Mouse (Mus musculus): ENCODE data around the gene Pdap1. TPM values are rescaled to one million over a fixed set of nuclear protein-coding genes. Genes with fewer than 3 reads are reported as not detected.

Gene Pdap1
- polyA plus RNA-seq, 1 experiment from 2014 or later = 96.3 TPM

GRCm38 (mm10) chr5:145126580-145126979, 13.5 kb downstream of the Pdap1 start:
- no peaks in the 10 kb centered on the region for H3K27me3 ChIP-seq (ENCODE audit: control insufficient read depth, insufficient read depth, low read length)
- H3K4me1 ChIP-seq (replicated peaks; ENCODE audit: control insufficient read depth, insufficient read depth, low read length) = no peaks in the 10 kb centered on the region
- no peak for DNase-seq (ENCODE audit: low spot score)
- H3K36me3 ChIP-seq (replicated peaks; ENCODE audit: control insufficient read depth, insufficient read depth) = peaks cover 73% of the 10 kb centered on the region
- no peak overlapping the region for H3K4me2 ChIP-seq (replicated peaks)
- no peak overlapping the region for H3K27ac ChIP-seq
- WGBS = 96% methylated on average over 9 of the region's 9 CpGs
- no peak overlapping the region for H3K4me3 ChIP-seq (replicated peaks; ENCODE audit: low read length)
- ATAC-seq (ENCODE audit: low FRiP score) = no peak
- no peaks in the 10 kb centered on the region for H3K9me3 ChIP-seq (ENCODE audit: control insufficient read depth, low read length)
- H3K9ac ChIP-seq = no peak overlapping the region

GRCm38 (mm10) chr5:145123396-145123795, 16.6 kb downstream of the Pdap1 start:
- DNase-seq (ENCODE audit: low spot score) (no peak), ATAC-seq (ENCODE audit: low FRiP score) (no peak)
- H3K9me3 ChIP-seq (ENCODE audit: control insufficient read depth, low read length) = no peaks in the 10 kb centered on the region
- no peak overlapping the region for H3K4me2 ChIP-seq (replicated peaks)
- no peaks in the 10 kb centered on the region for H3K4me1 ChIP-seq (replicated peaks; ENCODE audit: control insufficient read depth, insufficient read depth, low read length)
- H3K27ac ChIP-seq = no peak overlapping the region
- H3K9ac ChIP-seq = no peak overlapping the region
- no peaks in the 10 kb centered on the region for H3K27me3 ChIP-seq (ENCODE audit: control insufficient read depth, insufficient read depth, low read length)
- H3K36me3 ChIP-seq (replicated peaks; ENCODE audit: control insufficient read depth, insufficient read depth) = peaks cover 44% of the 10 kb centered on the region
- 95% methylated on average over 19 of the region's 19 CpGs for WGBS
- H3K4me3 ChIP-seq (replicated peaks; ENCODE audit: low read length) = no peak overlapping the region

- peaks cover 21% of the 10 kb centered on the region for H3K36me3 ChIP-seq (replicated peaks; ENCODE audit: control insufficient read depth, insufficient read depth)
- no peak overlapping the region for H3K4me3 ChIP-seq (replicated peaks; ENCODE audit: low read length)
- DNase-seq (ENCODE audit: low spot score) (no peak), ATAC-seq (ENCODE audit: low FRiP score) (no peak)
- no peak overlapping the region for H3K4me2 ChIP-seq (replicated peaks)
- H3K4me1 ChIP-seq (replicated peaks; ENCODE audit: control insufficient read depth, insufficient read depth, low read length) = no peaks in the 10 kb centered on the region
- H3K27ac ChIP-seq = no peak overlapping the region
- WGBS = 75% methylated on average over 7 of the region's 7 CpGs
- no peak overlapping the region for H3K9ac ChIP-seq
- no peaks in the 10 kb centered on the region for H3K27me3 ChIP-seq (ENCODE audit: control insufficient read depth, insufficient read depth, low read length)
- no peaks in the 10 kb centered on the region for H3K9me3 ChIP-seq (ENCODE audit: control insufficient read depth, low read length)
Measured at GRCm38 (mm10) chr5:145120921-145121320, 19.1 kb downstream of the Pdap1 start.

- peaks cover 9% of the 10 kb centered on the region for H3K27me3 ChIP-seq (ENCODE audit: control insufficient read depth, insufficient read depth, low read length)
- H3K27ac ChIP-seq = no peak overlapping the region
- no peak overlapping the region for H3K9ac ChIP-seq
- peaks cover 13% of the 10 kb centered on the region for H3K36me3 ChIP-seq (replicated peaks; ENCODE audit: control insufficient read depth, insufficient read depth)
- no peak overlapping the region for H3K4me3 ChIP-seq (replicated peaks; ENCODE audit: low read length)
- H3K4me2 ChIP-seq (replicated peaks) = no peak overlapping the region
- no peaks in the 10 kb centered on the region for H3K4me1 ChIP-seq (replicated peaks; ENCODE audit: control insufficient read depth, insufficient read depth, low read length)
- no peak for ATAC-seq (ENCODE audit: low FRiP score)
- WGBS = 93% methylated on average over 2 of the region's 2 CpGs
- H3K9me3 ChIP-seq (ENCODE audit: control insufficient read depth, low read length) = no peaks in the 10 kb centered on the region
- DNase-seq (ENCODE audit: low spot score) = no peak
Measured at GRCm38 (mm10) chr5:145119385-145119784, 20.7 kb downstream of the Pdap1 start.

GRCm38 (mm10) chr5:145118461-145118860, 21.6 kb downstream of the Pdap1 start:
- 90% methylated on average over 5 of the region's 5 CpGs for WGBS
- no peaks in the 10 kb centered on the region for H3K9me3 ChIP-seq (ENCODE audit: control insufficient read depth, low read length)
- no peak for ATAC-seq (ENCODE audit: low FRiP score)
- no peak overlapping the region for H3K4me2 ChIP-seq (replicated peaks)
- no peak overlapping the region for H3K27ac ChIP-seq
- H3K4me3 ChIP-seq (replicated peaks; ENCODE audit: low read length) = no peak overlapping the region
- H3K4me1 ChIP-seq (replicated peaks; ENCODE audit: control insufficient read depth, insufficient read depth, low read length) = no peaks in the 10 kb centered on the region; the same call in 1 of the 2 replicates
- H3K36me3 ChIP-seq (replicated peaks; ENCODE audit: control insufficient read depth, insufficient read depth) = peaks cover 6% of the 10 kb centered on the region
- DNase-seq (ENCODE audit: low spot score) = no peak
- H3K27me3 ChIP-seq (ENCODE audit: control insufficient read depth, insufficient read depth, low read length) = peaks cover 18% of the 10 kb centered on the region
- no peak overlapping the region for H3K9ac ChIP-seq

- whole genome bisulfite sequencing = 58% methylated on average over 6 of the region's 6 CpGs
- H3K4me2 ChIP-seq (replicated peaks) = no peak overlapping the region
- peaks cover 1% of the 10 kb centered on the region for H3K36me3 ChIP-seq (replicated peaks; ENCODE audit: control insufficient read depth, insufficient read depth)
Measured at GRCm38 (mm10) chr5:145118005-145118404, 22.0 kb downstream of the Pdap1 start.

GRCm38 (mm10) chr5:145116916-145117315, 23.1 kb downstream of the Pdap1 start:
- no peaks in the 10 kb centered on the region for H3K9me3 ChIP-seq (ENCODE audit: control insufficient read depth, low read length)
- no peak overlapping the region for H3K9ac ChIP-seq
- H3K4me1 ChIP-seq (replicated peaks; ENCODE audit: control insufficient read depth, insufficient read depth, low read length) = no peaks in the 10 kb centered on the region; the same call in 1 of the 2 replicates
- DNase-seq (ENCODE audit: low spot score) (peak; percentile 48), ATAC-seq (ENCODE audit: low FRiP score) (no peak)
- H3K4me2 ChIP-seq (replicated peaks) = no peak overlapping the region
- H3K27ac ChIP-seq = no peak overlapping the region
- 47% methylated on average over 10 of the region's 10 CpGs for WGBS
- peaks cover 20% of the 10 kb centered on the region for H3K27me3 ChIP-seq (ENCODE audit: control insufficient read depth, insufficient read depth, low read length)
- H3K4me3 ChIP-seq (replicated peaks; ENCODE audit: low read length) = no peak overlapping the region
- no peaks in the 10 kb centered on the region for H3K36me3 ChIP-seq (replicated peaks; ENCODE audit: control insufficient read depth, insufficient read depth)

More at GRCm38 (mm10) chr5:145118005-145118404, 22.0 kb downstream of the Pdap1 start:
- no peaks in the 10 kb centered on the region; the same call in 1 of the 2 replicates for H3K4me1 ChIP-seq (replicated peaks; ENCODE audit: control insufficient read depth, insufficient read depth, low read length)
- no peak overlapping the region for H3K4me3 ChIP-seq (replicated peaks; ENCODE audit: low read length)
- no peak for ATAC-seq (ENCODE audit: low FRiP score)
- H3K27ac ChIP-seq = no peak overlapping the region
- H3K9me3 ChIP-seq (ENCODE audit: control insufficient read depth, low read length) = no peaks in the 10 kb centered on the region
- H3K27me3 ChIP-seq (ENCODE audit: control insufficient read depth, insufficient read depth, low read length) = peaks cover 20% of the 10 kb centered on the region
- H3K9ac ChIP-seq = no peak overlapping the region
- DNase-seq (ENCODE audit: low spot score) = no peak

GRCm38 (mm10) chr5:145116316-145116715, 23.7 kb downstream of the Pdap1 start:
- peaks cover 20% of the 10 kb centered on the region for H3K27me3 ChIP-seq (ENCODE audit: control insufficient read depth, insufficient read depth, low read length)
- H3K9me3 ChIP-seq (ENCODE audit: control insufficient read depth, low read length) = no peaks in the 10 kb centered on the region
- H3K4me2 ChIP-seq (replicated peaks) = 0 out of 2 replicates have a peak overlapping the region, but pooled peaks have one; percentile 7
- ATAC-seq (ENCODE audit: low FRiP score) (no peak), DNase-seq (ENCODE audit: low spot score) (no peak)
- 72% methylated on average over 4 of the region's 4 CpGs for WGBS
- H3K4me3 ChIP-seq (replicated peaks; ENCODE audit: low read length) = no peak overlapping the region
- H3K9ac ChIP-seq = no peak overlapping the region
- H3K4me1 ChIP-seq (replicated peaks; ENCODE audit: control insufficient read depth, insufficient read depth, low read length) = no peaks in the 10 kb centered on the region; the same call in 1 of the 2 replicates
- peaks cover 3% of the 10 kb centered on the region; the same call in 1 of the 2 replicates for H3K36me3 ChIP-seq (replicated peaks; ENCODE audit: control insufficient read depth, insufficient read depth)
- no peak overlapping the region for H3K27ac ChIP-seq

GRCm38 (mm10) chr5:145115736-145116135, 24.3 kb downstream of the Pdap1 start:
- H3K4me3 ChIP-seq (replicated peaks; ENCODE audit: low read length) = no peak overlapping the region
- no peak for DNase-seq (ENCODE audit: low spot score)
- 88% methylated on average over 5 of the region's 5 CpGs for WGBS
- no peak for ATAC-seq (ENCODE audit: low FRiP score)
- H3K27ac ChIP-seq = no peak overlapping the region
- no peak overlapping the region for H3K9ac ChIP-seq
- no peaks in the 10 kb centered on the region; the same call in 1 of the 2 replicates for H3K4me1 ChIP-seq (replicated peaks; ENCODE audit: control insufficient read depth, insufficient read depth, low read length)
- no peaks in the 10 kb centered on the region for H3K9me3 ChIP-seq (ENCODE audit: control insufficient read depth, low read length)
- 0 out of 2 replicates have a peak overlapping the region, but pooled peaks have one; percentile 7 for H3K4me2 ChIP-seq (replicated peaks)
- H3K36me3 ChIP-seq (replicated peaks; ENCODE audit: control insufficient read depth, insufficient read depth) = peaks cover 9% of the 10 kb centered on the region
- peaks cover 20% of the 10 kb centered on the region for H3K27me3 ChIP-seq (ENCODE audit: control insufficient read depth, insufficient read depth, low read length)

All from hindbrain, embryonic 14.5 days (tissue).